Mouse (Mus musculus) forebrain, embryonic 11.5 days (tissue): Measurements from ENCODE around the gene Mapk3. TPM values are rescaled to one million over a fixed set of nuclear protein-coding genes. Genes with fewer than 3 reads are reported as not detected.

Experiments used
- ATAC-seq: fragments of 200-750 bp; cut with Nextera tagmentation; replicated peaks from 2 replicates; pipeline ENCODE4 v1.8.0; 2017; ENCODE audit warnings: moderate TSS enrichment; ENCODE audit not compliant: low FRiP score
- DNase-seq: peaks from one replicate; pipeline ENCODE4 v3.0.0-alpha.2; 2017; ENCODE audit warnings: low spot score
- H3K27ac ChIP-seq: fragments of 300-500 bp; sonication (generic); 2 replicates; pipeline ENCODE4 v1.5.1; 2014; ENCODE audit warnings: low read depth, low read length
- H3K27me3 ChIP-seq: fragments of 300-500 bp; sonication (generic); 2 replicates; pipeline ENCODE4 v1.6.1; 2014; ENCODE audit warnings: mild to moderate bottlenecking, low read length, mixed read lengths; ENCODE audit not compliant: control insufficient read depth, insufficient read depth
- H3K36me3 ChIP-seq: fragments of 300-500 bp; sonication (generic); 2 replicates; pipeline ENCODE4 v1.6.1; 2014; ENCODE audit warnings: mild to moderate bottlenecking, low read length, moderate library complexity, mixed read lengths; ENCODE audit not compliant: control insufficient read depth, insufficient read depth
- H3K4me1 ChIP-seq: fragments of 300-500 bp; sonication (generic); replicated peaks from 2 replicates; pipeline ENCODE4 v1.6.1; 2014; ENCODE audit warnings: low read length, mixed read lengths; ENCODE audit not compliant: control insufficient read depth, insufficient read depth
- H3K4me2 ChIP-seq: fragments of 300-500 bp; sonication (generic); 2 replicates; pipeline ENCODE4 v1.6.1; 2014; ENCODE audit warnings: low read depth, mild to moderate bottlenecking, low read length, moderate library complexity, mixed read lengths; ENCODE audit not compliant: severe bottlenecking
- H3K4me3 ChIP-seq: fragments of 300-500 bp; sonication (generic); 2 replicates; pipeline ENCODE4 v1.5.1; 2014; ENCODE audit warnings: low read depth, low read length
- H3K9ac ChIP-seq: fragments of 300-500 bp; sonication (generic); 2 replicates; pipeline ENCODE4 v1.6.1; 2014; ENCODE audit warnings: low read length
- H3K9me3 ChIP-seq: fragments of 300-500 bp; sonication (generic); 2 replicates; pipeline ENCODE4 v1.6.1; 2016; ENCODE audit warnings: low read length, mixed read lengths; ENCODE audit not compliant: control insufficient read depth
- WGBS: fragments of 180-500 bp; shearing (Covaris S2); extraction: QIAGEN DNeasy Blood & Tissue Kit; methylation state at CpG from one replicate; pipeline ENCODE4 v1.1.7; 2014; 5-methylcytosine and 5-hydroxymethylcytosine counted together
- polyA plus RNA-seq: library from polyadenylated mRNA; unstranded; fragments of >200 nt; fragmentation: Nextera tagmentation; extraction: Ambion mirVana; gene quantifications from 2 replicates; pipeline ENCODE4 v1.2.1, GENCODE M21; 2014

The Mapk3 gene
- polyA plus RNA-seq, 1 experiment from 2014 or later: 40.1 TPM

GRCm38 (mm10) chr7:126762471-126763008, 3.1 kb downstream of the Mapk3 start:
- Histone ChIP-seq H3K9ac (no peak overlapping the region), H3K4me1 (peaks cover 4% of the 10 kb centered on the region; the same call in 1 of the 2 replicates), H3K9me3 (no peaks in the 10 kb centered on the region), H3K36me3 (no peaks in the 10 kb centered on the region), H3K4me3 (no peak overlapping the region), H3K27me3 (no peaks in the 10 kb centered on the region), H3K4me2 (no peak overlapping the region), H3K27ac (no peak overlapping the region)
- DNase-seq (no peak), ATAC-seq (no peak)
- 80% methylated on average over 17 of the region's 17 CpGs for WGBS

DNA sequence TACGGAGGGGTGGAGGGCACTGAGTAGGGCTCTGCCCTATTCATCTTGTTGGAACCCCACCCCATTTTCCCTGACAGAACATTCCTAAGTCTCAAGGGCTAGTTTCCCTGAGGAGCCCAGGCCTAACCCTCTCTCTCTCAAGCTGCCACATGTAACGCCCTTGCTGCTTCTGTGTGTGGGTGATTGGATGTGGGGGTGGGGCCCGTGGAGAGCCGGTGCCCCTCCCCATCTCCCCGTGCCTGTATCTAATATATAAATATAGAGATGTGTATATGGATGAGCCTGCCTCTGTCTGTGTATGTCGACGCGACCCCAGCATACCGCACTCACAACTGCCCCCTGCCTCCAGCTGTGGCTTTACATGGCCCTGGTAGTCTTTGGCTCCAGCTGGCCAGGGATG, 6.1 kb downstream of the Mapk3 start:
- no peak for ATAC-seq
- Histone ChIP-seq H3K9ac (no peak overlapping the region), H3K4me3 (no peak overlapping the region), H3K4me1 (peaks cover 1% of the 10 kb centered on the region; the same call in 1 of the 2 replicates), H3K4me2 (no peak overlapping the region), H3K36me3 (no peaks in the 10 kb centered on the region; the same call in 1 of the 2 replicates), H3K27me3 (no peaks in the 10 kb centered on the region), H3K27ac (no peak overlapping the region), H3K9me3 (no peaks in the 10 kb centered on the region)
- WGBS: 94% methylated on average over 9 of the region's 9 CpGs
- no peak for DNase-seq

GRCm38 (mm10) chr7:126766201-126766600, 6.8 kb downstream of the Mapk3 start, which contains the start of gene Gdpd3:
TSS of gene Gdpd3 (plus strand) at chr7:126766334.
- no peaks in the 10 kb centered on the region; the same call in 1 of the 2 replicates for H3K36me3 ChIP-seq
- WGBS: 95% methylated on average over 16 of the region's 16 CpGs

DNA sequence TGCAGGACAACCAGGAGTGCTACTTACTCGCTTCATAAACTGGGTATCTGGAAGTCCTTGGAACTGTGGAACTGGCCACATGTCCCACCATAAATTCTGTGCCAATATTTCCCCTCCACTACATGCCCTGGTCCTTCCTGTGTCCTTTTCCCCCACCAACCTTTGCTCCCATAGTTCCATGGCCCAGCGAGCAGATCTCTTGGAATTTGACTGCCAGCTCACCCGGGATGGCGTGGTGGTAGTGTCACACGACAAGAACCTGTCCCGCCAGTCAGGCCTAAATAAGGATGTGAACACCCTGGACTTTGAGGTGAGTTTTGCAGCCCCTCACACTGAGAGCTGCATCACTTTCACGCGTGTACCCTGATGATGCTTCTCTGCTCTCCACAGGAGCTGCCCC, 7.6 kb downstream of the Mapk3 start:
- H3K9ac ChIP-seq: no peak overlapping the region
- no peaks in the 10 kb centered on the region for H3K9me3 ChIP-seq
- no peaks in the 10 kb centered on the region for H3K4me1 ChIP-seq
- DNase-seq (no peak), ATAC-seq (no peak)
- 93% methylated on average over 8 of the region's 8 CpGs for WGBS
- no peaks in the 10 kb centered on the region; the same call in 1 of the 2 replicates for H3K36me3 ChIP-seq
- no peak overlapping the region for H3K27ac ChIP-seq
- no peak overlapping the region for H3K4me3 ChIP-seq
- no peaks in the 10 kb centered on the region for H3K27me3 ChIP-seq
- H3K4me2 ChIP-seq: no peak overlapping the region

More at GRCm38 (mm10) chr7:126766201-126766600, 6.8 kb downstream of the Mapk3 start, which contains the start of gene Gdpd3:
- DNase-seq (peak; percentile 46), ATAC-seq (no peak)
- Histone ChIP-seq H3K4me3 (no peak within 1 kb of the TSS), H3K4me2 (no peak within 1 kb of the TSS), H3K27me3 (no peaks in the 10 kb centered on the region), H3K9me3 (no peaks in the 10 kb centered on the region), H3K9ac (no peak within 1 kb of the TSS), H3K27ac (no peak within 1 kb of the TSS), H3K4me1 (no peaks in the 10 kb centered on the region)

DNA sequence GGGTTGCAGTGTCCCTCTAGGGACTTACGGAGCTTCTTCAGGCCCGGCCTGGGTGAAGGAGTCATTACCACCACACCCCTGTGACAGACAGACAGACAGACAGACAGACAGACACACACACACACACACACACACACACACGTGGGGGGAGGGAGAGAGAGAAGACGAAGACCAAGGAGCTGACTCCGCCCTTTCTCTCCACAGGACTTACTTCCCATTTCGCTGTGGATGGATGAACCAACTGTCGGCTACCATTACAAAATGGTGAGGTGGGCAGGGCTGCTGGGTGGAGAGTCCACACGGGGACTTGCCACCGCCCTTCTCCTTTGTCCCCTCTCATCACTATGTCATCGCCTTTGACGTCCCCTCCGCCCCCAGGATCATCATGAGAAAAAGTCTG, 11.4 kb downstream of the Mapk3 start:
- ATAC-seq: no peak
- no peaks in the 10 kb centered on the region for H3K4me1 ChIP-seq
- H3K9me3 ChIP-seq: no peaks in the 10 kb centered on the region
- H3K9ac ChIP-seq: no peak overlapping the region
- no peaks in the 10 kb centered on the region for H3K27me3 ChIP-seq
- no peaks in the 10 kb centered on the region; the same call in 1 of the 2 replicates for H3K36me3 ChIP-seq
- DNase-seq: no peak
- no peak overlapping the region for H3K27ac ChIP-seq
- WGBS: 86% methylated on average over 12 of the region's 12 CpGs
- H3K4me2 ChIP-seq: no peak overlapping the region
- H3K4me3 ChIP-seq: no peak overlapping the region

DNA sequence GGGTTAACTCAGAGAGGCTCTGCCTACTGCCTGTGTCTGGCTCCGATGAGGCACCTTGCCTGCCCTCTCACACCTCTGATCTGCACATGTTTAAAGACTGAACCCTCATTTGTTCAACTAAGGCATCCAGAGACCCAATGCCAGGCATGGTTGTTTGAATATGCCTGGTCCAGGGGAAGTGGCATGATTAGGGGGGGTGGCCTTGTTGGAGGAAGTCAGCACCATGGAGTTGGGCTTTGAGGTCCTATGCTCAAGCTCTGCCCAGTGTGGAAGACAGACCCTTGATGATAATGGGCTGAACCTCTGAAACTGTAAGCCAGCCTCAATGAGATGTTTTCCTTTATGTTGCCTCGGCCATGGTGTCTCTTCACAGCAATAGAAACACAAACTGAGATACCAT, 13.9 kb downstream of the Mapk3 start:
- no peak for ATAC-seq
- 92% methylated on average over 2 of the region's 2 CpGs for WGBS

DNA sequence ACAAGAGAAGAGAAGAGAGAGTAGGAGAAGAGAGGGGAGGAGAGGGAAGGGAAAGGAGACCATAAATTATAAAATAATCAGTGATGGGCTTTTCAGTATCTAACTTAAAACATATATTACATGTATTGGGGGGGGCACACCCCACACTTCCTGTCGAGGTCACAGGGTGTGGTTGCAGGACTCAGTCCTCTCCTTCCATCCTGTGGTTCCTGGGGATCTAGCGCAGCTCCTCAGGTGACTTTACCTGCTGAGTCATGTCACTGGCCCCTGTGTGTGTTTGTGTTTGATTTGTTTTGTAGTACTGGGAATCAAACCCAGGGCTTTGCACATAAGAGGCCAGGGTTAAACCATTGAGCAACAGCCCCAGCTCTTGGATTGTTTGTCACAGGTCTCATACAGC, 15.1 kb downstream of the Mapk3 start:
- WGBS: 86% methylated on average over 2 of the region's 2 CpGs
- Histone ChIP-seq H3K27me3 (no peaks in the 10 kb centered on the region), H3K9me3 (no peaks in the 10 kb centered on the region), H3K4me2 (no peak overlapping the region), H3K4me1 (peaks cover 13% of the 10 kb centered on the region; the same call in 1 of the 2 replicates), H3K27ac (no peak overlapping the region), H3K4me3 (no peak overlapping the region), H3K9ac (no peak overlapping the region), H3K36me3 (no peaks in the 10 kb centered on the region; the same call in 1 of the 2 replicates)
- no peak for DNase-seq
- ATAC-seq: no peak

More for the DNA sequence above, 13.9 kb downstream of the Mapk3 start:
- H3K4me1 ChIP-seq: peaks cover 13% of the 10 kb centered on the region; the same call in 1 of the 2 replicates
- no peaks in the 10 kb centered on the region; the same call in 1 of the 2 replicates for H3K36me3 ChIP-seq
- H3K9me3 ChIP-seq: no peaks in the 10 kb centered on the region
- H3K27ac ChIP-seq: no peak overlapping the region
- no peak overlapping the region for H3K4me2 ChIP-seq
- no peaks in the 10 kb centered on the region for H3K27me3 ChIP-seq
- no peak overlapping the region for H3K9ac ChIP-seq
- no peak overlapping the region for H3K4me3 ChIP-seq
- DNase-seq: no peak

DNA sequence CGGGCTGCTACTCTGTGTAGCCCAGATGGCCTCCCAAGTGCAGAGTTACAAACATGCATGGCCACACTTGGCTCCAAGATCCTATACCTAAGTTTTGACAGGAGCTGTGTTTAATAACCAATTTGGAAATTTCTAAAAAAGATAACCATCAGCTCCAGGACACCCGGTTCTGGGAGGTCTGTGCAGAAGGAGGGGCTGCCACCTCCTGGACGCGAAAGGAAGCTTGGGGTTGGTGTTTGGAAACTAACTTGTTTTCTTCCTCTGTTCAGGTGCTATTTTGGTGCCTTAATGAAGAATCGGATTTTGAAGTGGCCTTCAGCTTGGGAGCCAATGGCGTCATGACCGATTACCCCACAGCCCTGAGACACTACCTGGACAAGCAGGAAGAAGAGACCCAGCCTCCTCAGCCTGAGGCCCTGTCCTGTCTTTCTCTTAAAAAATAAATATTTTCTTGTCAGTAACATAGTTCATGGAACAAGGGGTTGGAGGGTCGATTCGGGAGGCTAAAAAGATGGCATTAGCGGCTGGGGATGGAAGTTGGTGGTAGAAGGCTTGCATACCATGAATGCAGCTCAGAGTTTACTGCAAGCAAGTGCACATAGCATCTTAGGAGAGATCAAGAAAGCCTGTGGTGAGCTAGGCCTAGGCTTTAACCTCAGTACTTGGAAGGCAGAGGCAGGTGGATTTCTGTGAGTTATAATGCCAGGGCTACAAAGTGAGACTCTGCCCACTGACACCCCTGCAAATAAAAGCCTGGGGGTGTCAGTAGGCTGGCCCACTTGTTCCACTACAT, 16.0 kb downstream of the Mapk3 start:
- Histone ChIP-seq H3K27me3 (no peaks in the 10 kb centered on the region), H3K9me3 (no peaks in the 10 kb centered on the region), H3K4me2 (no peak overlapping the region), H3K4me1 (peaks cover 20% of the 10 kb centered on the region; the same call in 1 of the 2 replicates), H3K27ac (no peak overlapping the region), H3K9ac (no peak overlapping the region), H3K36me3 (no peaks in the 10 kb centered on the region), H3K4me3 (no peak overlapping the region)
- DNase-seq: no peak
- WGBS: 88% methylated on average over 10 of the region's 10 CpGs
- no peak for ATAC-seq
